Mouse (Mus musculus): ENCODE measurements around the gene Igf1r. TPM values are rescaled to one million over a fixed set of nuclear protein-coding genes. Genes with fewer than 3 reads are reported as not detected.

Gene Igf1r
- polyA plus RNA-seq, 1 experiment = 0.17 TPM

- H3K4me1 ChIP-seq (ENCODE audit: control insufficient read depth) = peaks cover 16% of the 10 kb centered on the region
Measured at GRCm38 (mm10) chr7:68097081-68097836, 144.6 kb downstream of the Igf1r start.

GRCm38 (mm10) chr7:68098098-68098497 is 145.5 kb downstream of the Igf1r start:
- TF ChIP-seq GATA1 (IDR thresholded peaks at IDR 0.05; ENCODE audit: low read length) (no peak), TAL1 (IDR thresholded peaks at IDR 0.05; ENCODE audit: low read length) (no peak)
- Histone ChIP-seq H3K27me3 (ENCODE audit: control insufficient read depth) (peaks cover 3% of the 10 kb centered on the region; the same call in 1 of the 2 replicates), H3K9me3 (ENCODE audit: control insufficient read depth, low read length) (no peaks in the 10 kb centered on the region), H3K36me3 (ENCODE audit: control insufficient read depth) (peaks cover 3% of the 10 kb centered on the region), H3K4me1 (ENCODE audit: control insufficient read depth) (peaks cover 10% of the 10 kb centered on the region; the same call in 1 of the 2 replicates), H3K4me3 (replicated peaks) (no peak overlapping the region)

More at GRCm38 (mm10) chr7:68097081-68097836, 144.6 kb downstream of the Igf1r start:
- Histone ChIP-seq H3K27me3 (ENCODE audit: control insufficient read depth) (peaks cover 3% of the 10 kb centered on the region; the same call in 1 of the 2 replicates), H3K36me3 (ENCODE audit: control insufficient read depth) (peaks cover 3% of the 10 kb centered on the region), H3K9me3 (ENCODE audit: control insufficient read depth, low read length) (no peaks in the 10 kb centered on the region), H3K4me3 (replicated peaks) (no peak overlapping the region)
- TF ChIP-seq TAL1 (IDR thresholded peaks at IDR 0.05; ENCODE audit: low read length) = no peak
- TF ChIP-seq GATA1 (IDR thresholded peaks at IDR 0.05; ENCODE audit: low read length) = no peak

- TF ChIP-seq TAL1 (IDR thresholded peaks at IDR 0.05; ENCODE audit: low read length) (no peak), GATA1 (IDR thresholded peaks at IDR 0.05; ENCODE audit: low read length) (no peak)
- Histone ChIP-seq H3K36me3 (ENCODE audit: control insufficient read depth) (no peaks in the 10 kb centered on the region), H3K4me3 (replicated peaks) (no peak overlapping the region), H3K27me3 (ENCODE audit: control insufficient read depth) (peaks cover 3% of the 10 kb centered on the region; the same call in 1 of the 2 replicates), H3K9me3 (ENCODE audit: control insufficient read depth, low read length) (no peaks in the 10 kb centered on the region), H3K4me1 (ENCODE audit: control insufficient read depth) (peaks cover 10% of the 10 kb centered on the region; the same call in 1 of the 2 replicates)
Measured at GRCm38 (mm10) chr7:68100388-68100787, 147.8 kb downstream of the Igf1r start.

GRCm38 (mm10) chr7:68102456-68103177 is 150.0 kb downstream of the Igf1r start:
- Histone ChIP-seq H3K4me1 (ENCODE audit: control insufficient read depth) (no peaks in the 10 kb centered on the region), H3K4me3 (replicated peaks) (no peak overlapping the region), H3K36me3 (ENCODE audit: control insufficient read depth) (no peaks in the 10 kb centered on the region), H3K9me3 (ENCODE audit: control insufficient read depth, low read length) (no peaks in the 10 kb centered on the region), H3K27me3 (ENCODE audit: control insufficient read depth) (peaks cover 2% of the 10 kb centered on the region; the same call in 1 of the 2 replicates)
- TF ChIP-seq TAL1 (IDR thresholded peaks at IDR 0.05; ENCODE audit: low read length) = no peak
- TF ChIP-seq GATA1 (IDR thresholded peaks at IDR 0.05; ENCODE audit: low read length) = no peak

GRCm38 (mm10) chr7:68103178-68103530 is 150.5 kb downstream of the Igf1r start:
- Histone ChIP-seq H3K27me3 (ENCODE audit: control insufficient read depth) (peaks cover 2% of the 10 kb centered on the region; the same call in 1 of the 2 replicates), H3K9me3 (ENCODE audit: control insufficient read depth, low read length) (no peaks in the 10 kb centered on the region), H3K4me1 (ENCODE audit: control insufficient read depth) (no peaks in the 10 kb centered on the region), H3K4me3 (replicated peaks) (no peak overlapping the region), H3K36me3 (ENCODE audit: control insufficient read depth) (no peaks in the 10 kb centered on the region)
- TF ChIP-seq GATA1 (IDR thresholded peaks at IDR 0.05; ENCODE audit: low read length) (no peak), TAL1 (IDR thresholded peaks at IDR 0.05; ENCODE audit: low read length) (no peak)

GRCm38 (mm10) chr7:68111532-68111931 is 158.9 kb downstream of the Igf1r start:
- Histone ChIP-seq H3K4me1 (ENCODE audit: control insufficient read depth) (peaks cover 30% of the 10 kb centered on the region), H3K4me3 (replicated peaks) (no peak overlapping the region), H3K27me3 (ENCODE audit: control insufficient read depth) (peaks cover 24% of the 10 kb centered on the region; the same call in 1 of the 2 replicates), H3K9me3 (ENCODE audit: control insufficient read depth, low read length) (no peaks in the 10 kb centered on the region), H3K36me3 (ENCODE audit: control insufficient read depth) (no peaks in the 10 kb centered on the region)
- TF ChIP-seq GATA1 (IDR thresholded peaks at IDR 0.05; ENCODE audit: low read length) = no peak
- no peak for TF ChIP-seq TAL1 (IDR thresholded peaks at IDR 0.05; ENCODE audit: low read length)

- Histone ChIP-seq H3K36me3 (ENCODE audit: control insufficient read depth) (peaks cover 3% of the 10 kb centered on the region), H3K4me1 (ENCODE audit: control insufficient read depth) (peaks cover 35% of the 10 kb centered on the region), H3K27me3 (ENCODE audit: control insufficient read depth) (peaks cover 28% of the 10 kb centered on the region; the same call in 1 of the 2 replicates), H3K4me3 (replicated peaks) (no peak overlapping the region), H3K9me3 (ENCODE audit: control insufficient read depth, low read length) (no peaks in the 10 kb centered on the region)
- TF ChIP-seq GATA1 (IDR thresholded peaks at IDR 0.05; ENCODE audit: low read length) (no peak), TAL1 (IDR thresholded peaks at IDR 0.05; ENCODE audit: low read length) (no peak)
Measured at GRCm38 (mm10) chr7:68112582-68112981, 160.0 kb downstream of the Igf1r start.

- H3K4me1 ChIP-seq (ENCODE audit: control insufficient read depth) = peaks cover 35% of the 10 kb centered on the region
- no peak for TF ChIP-seq TAL1 (IDR thresholded peaks at IDR 0.05; ENCODE audit: low read length)
- TF ChIP-seq GATA1 (IDR thresholded peaks at IDR 0.05; ENCODE audit: low read length) = no peak
- H3K9me3 ChIP-seq (ENCODE audit: control insufficient read depth, low read length) = no peaks in the 10 kb centered on the region
- H3K36me3 ChIP-seq (ENCODE audit: control insufficient read depth) = peaks cover 3% of the 10 kb centered on the region
- H3K27me3 ChIP-seq (ENCODE audit: control insufficient read depth) = peaks cover 25% of the 10 kb centered on the region; the same call in 1 of the 2 replicates
- H3K4me3 ChIP-seq (replicated peaks) = no peak overlapping the region
Measured at GRCm38 (mm10) chr7:68114364-68114763, 161.7 kb downstream of the Igf1r start.
